In genomic region chr17:9538371-9538770, GRCm38 (mm10) we compare ENCODE assay signal across 25 mouse cellular contexts.
DNase-seq lines count a peak whose midpoint lies in the region; ATAC-seq lines count a peak whose summit lies in the region.
"Had no signal": no experiment of that assay in that cellular context is flagged by ENCODE, and none has a peak within 500 bp of the region (broad histone marks: within the 10 kb centered on the region; RNA-seq: fewer than 3 reads in every experiment).

No protein-coding gene starts in this region.

- H3K9ac ChIP-seq in midbrain, embryonic 14.5 days (replicated peaks; ENCODE audit: low read length) = no peak overlapping the region
- no peak overlapping the region for H3K9ac ChIP-seq in midbrain, embryonic 15.5 days
- H3K9ac ChIP-seq: embryonic facial prominence, embryonic 13.5 days; embryonic facial prominence, embryonic 15.5 days; forebrain, embryonic 12.5 days had no signal

- no peaks in the 10 kb centered on the region for H3K27me3 ChIP-seq in midbrain, embryonic 14.5 days (ENCODE audit: control insufficient read depth, insufficient read depth, low read length)
- H3K27me3 ChIP-seq in midbrain, embryonic 15.5 days (replicated peaks) = no peaks in the 10 kb centered on the region
- H3K27me3 ChIP-seq: embryonic facial prominence, embryonic 13.5 days; embryonic facial prominence, embryonic 15.5 days; forebrain, embryonic 12.5 days; Patski had no signal

- peak; percentile 7 for DNase-seq in midbrain, embryonic 14.5 days
- DNase-seq in Muller cell, postnatal 12 days (ENCODE audit: inconsistent ontology term) = peak; percentile 90
- DNase-seq in mesoderm, embryonic 11.5 days (ENCODE audit: low read depth, low spot score) = peak; percentile 13
- peak; percentile 25 for DNase-seq in retina, postnatal 1 day
- no peak for DNase-seq in kidney, adult 11 months
- no peak for DNase-seq in adrenal gland, adult 8-10 months
- DNase-seq: adrenal gland, postnatal 10 days; adrenal gland, postnatal 25 days; cerebellum, adult 11 months; cerebellum, adult 18-20 months; cerebellum, adult 8-10 months; cerebellum, adult 9-11 months; cerebellum, postnatal 14 days; cerebellum, postnatal 36 days; embryo, embryonic 11 days had no signal

- no peak overlapping the region for H3K27ac ChIP-seq in midbrain, embryonic 14.5 days (replicated peaks; ENCODE audit: low read depth, low read length)
- H3K27ac ChIP-seq in midbrain, embryonic 15.5 days = no peak overlapping the region
- H3K27ac ChIP-seq: embryonic facial prominence, embryonic 13.5 days; embryonic facial prominence, embryonic 15.5 days; forebrain, embryonic 12.5 days had no signal

- no peak for ATAC-seq in midbrain, embryonic 14.5 days (ENCODE audit: low FRiP score, low TSS enrichment)
- no peak for ATAC-seq in midbrain, embryonic 15.5 days (replicated peaks)
- ATAC-seq: activated CD4-positive, CD25-positive, alpha-beta regulatory T cell, adult 4 months; forebrain, embryonic 14.5 days; forebrain, embryonic 16.5 days; Patski had no signal

- peaks cover 7% of the 10 kb centered on the region; the same call in 1 of the 2 replicates for H3K4me1 ChIP-seq in midbrain, embryonic 14.5 days (ENCODE audit: control insufficient read depth, insufficient read depth, low read length)
- peaks cover 4% of the 10 kb centered on the region; the same call in 1 of the 2 replicates for H3K4me1 ChIP-seq in midbrain, embryonic 15.5 days
- H3K4me1 ChIP-seq: embryonic facial prominence, embryonic 13.5 days; embryonic facial prominence, embryonic 15.5 days had no signal

- H3K4me2 ChIP-seq in midbrain, embryonic 14.5 days (ENCODE audit: low read length) = no peak overlapping the region
- no peak overlapping the region for H3K4me2 ChIP-seq in midbrain, embryonic 15.5 days
- H3K4me2 ChIP-seq: embryonic facial prominence, embryonic 13.5 days; embryonic facial prominence, embryonic 15.5 days; forebrain, embryonic 12.5 days had no signal

- no peak overlapping the region for H3K4me3 ChIP-seq in midbrain, embryonic 14.5 days (replicated peaks; ENCODE audit: low read depth, low read length)
- H3K4me3 ChIP-seq in midbrain, embryonic 15.5 days = no peak overlapping the region
- H3K4me3 ChIP-seq: embryonic facial prominence, embryonic 13.5 days; embryonic facial prominence, embryonic 15.5 days; erythroblast, embryonic 14.5 days; forebrain, embryonic 10.5 days; forebrain, embryonic 12.5 days had no signal

- no peaks in the 10 kb centered on the region for H3K36me3 ChIP-seq in midbrain, embryonic 14.5 days (ENCODE audit: control insufficient read depth, insufficient read depth, low read length)
- no peaks in the 10 kb centered on the region for H3K36me3 ChIP-seq in midbrain, embryonic 15.5 days (replicated peaks)
- H3K36me3 ChIP-seq: embryonic facial prominence, embryonic 13.5 days; embryonic facial prominence, embryonic 15.5 days; forebrain, embryonic 10.5 days; forebrain, embryonic 12.5 days had no signal

- no peaks in the 10 kb centered on the region for H3K9me3 ChIP-seq in midbrain, embryonic 14.5 days (ENCODE audit: control insufficient read depth, low read length)
- H3K9me3 ChIP-seq in midbrain, embryonic 15.5 days = no peaks in the 10 kb centered on the region
- H3K9me3 ChIP-seq: embryonic facial prominence, embryonic 15.5 days had no signal

Comparison
In these comparisons a context has a peak if more than half of its experiments do, and no peak if none do; other contexts are left out.
1. DNase-seq: peak in midbrain, embryonic 14.5 days (single experiment), Muller cell, postnatal 12 days (single experiment), mesoderm, embryonic 11.5 days (single experiment) and retina, postnatal 1 day (single experiment); none in kidney, adult 11 months (single experiment) and adrenal gland, adult 8-10 months (single experiment).